Mouse (Mus musculus) monocyte, adult 2 months (primary cell): ENCODE results near the gene Tbce.
A peak's percentile ranks its signal among the peaks of the same experiment; 100 is the strongest.

Experiments
- DNase-seq, 2 experiments: peaks; one replicate each; pipeline ENCODE4 v3.0.0; 2022; ENCODE audit warnings: low spot score in 2 of 2, low read depth in 1 of 2

The Tbce gene

GRCm38 (mm10) chr13:14039292-14039965 lies at the start of gene Tbce:
TSS of gene Tbce (minus strand) at chr13:14039638.
- DNase-seq = peak; percentile 66 to 80

- DNase-seq = no peak
Measured at GRCm38 (mm10) chr13:14088669-14089068, 49.2 kb upstream of the Tbce start.

- DNase-seq = no peak
Measured at GRCm38 (mm10) chr13:14075326-14075725, 35.9 kb upstream of the Tbce start.

- DNase-seq = no peak
Measured at GRCm38 (mm10) chr13:14074371-14074770, 34.9 kb upstream of the Tbce start.

GRCm38 (mm10) chr13:14069291-14069690 lies 29.9 kb upstream of the Tbce start:
- DNase-seq = no peak

DNA sequence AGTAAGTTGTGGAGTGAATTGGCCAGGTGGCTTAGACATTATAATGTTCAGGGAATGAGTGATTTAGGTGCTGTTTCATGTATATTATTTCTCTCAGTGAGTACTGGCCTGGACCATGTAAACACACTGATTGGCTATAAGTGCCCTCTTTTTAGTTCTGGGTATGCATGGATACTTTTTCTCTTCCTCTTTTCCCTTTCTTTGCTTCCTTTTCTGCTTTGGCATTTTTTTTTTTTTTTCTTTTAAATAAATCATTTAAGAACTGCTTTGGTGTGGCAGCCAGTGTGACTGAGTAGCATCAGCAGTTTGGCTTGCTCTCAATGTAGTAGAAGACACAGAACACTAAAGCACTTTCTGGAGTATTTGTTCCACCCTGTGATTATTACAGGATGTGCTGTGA lies 28.6 kb upstream of the Tbce start:
- no peak for DNase-seq

DNA sequence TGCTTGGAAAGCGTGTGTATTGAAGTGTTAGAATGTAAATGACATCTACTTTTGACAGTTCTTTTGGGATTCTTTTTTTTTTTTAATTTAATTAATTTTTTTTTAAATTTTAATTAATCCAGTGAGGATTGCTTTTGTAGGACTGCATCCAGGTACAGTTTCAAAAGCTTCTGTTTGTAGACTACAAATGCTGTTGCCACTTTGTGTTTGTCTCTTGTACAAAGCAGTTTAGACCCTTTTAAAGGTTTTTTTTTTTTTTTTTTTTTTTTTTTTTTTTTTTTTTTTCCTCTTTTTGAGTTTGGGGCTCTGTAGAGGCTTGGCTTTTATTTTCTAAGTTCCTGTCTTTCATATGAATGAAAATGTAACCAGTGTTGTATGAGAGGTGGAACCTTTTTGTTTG lies 26.3 kb upstream of the Tbce start:
- no peak for DNase-seq

DNA sequence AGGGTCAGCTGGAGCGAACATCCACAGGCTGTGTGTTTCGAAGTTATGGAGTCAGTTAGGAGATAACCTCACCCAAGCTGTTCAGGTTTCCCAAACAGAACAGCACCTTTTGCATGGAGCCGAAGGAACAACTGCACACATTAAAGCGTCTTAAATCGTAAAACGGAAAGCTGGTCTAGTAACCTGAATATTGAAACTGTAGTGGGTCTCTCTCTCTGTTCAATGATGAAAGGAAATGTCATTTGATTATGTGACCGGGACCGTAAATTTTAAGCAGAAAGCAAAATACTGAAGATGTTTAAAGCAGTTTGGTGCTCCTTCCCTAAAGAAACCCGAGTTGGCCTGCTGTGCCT lies 25.6 kb upstream of the Tbce start:
- no peak for DNase-seq

DNA sequence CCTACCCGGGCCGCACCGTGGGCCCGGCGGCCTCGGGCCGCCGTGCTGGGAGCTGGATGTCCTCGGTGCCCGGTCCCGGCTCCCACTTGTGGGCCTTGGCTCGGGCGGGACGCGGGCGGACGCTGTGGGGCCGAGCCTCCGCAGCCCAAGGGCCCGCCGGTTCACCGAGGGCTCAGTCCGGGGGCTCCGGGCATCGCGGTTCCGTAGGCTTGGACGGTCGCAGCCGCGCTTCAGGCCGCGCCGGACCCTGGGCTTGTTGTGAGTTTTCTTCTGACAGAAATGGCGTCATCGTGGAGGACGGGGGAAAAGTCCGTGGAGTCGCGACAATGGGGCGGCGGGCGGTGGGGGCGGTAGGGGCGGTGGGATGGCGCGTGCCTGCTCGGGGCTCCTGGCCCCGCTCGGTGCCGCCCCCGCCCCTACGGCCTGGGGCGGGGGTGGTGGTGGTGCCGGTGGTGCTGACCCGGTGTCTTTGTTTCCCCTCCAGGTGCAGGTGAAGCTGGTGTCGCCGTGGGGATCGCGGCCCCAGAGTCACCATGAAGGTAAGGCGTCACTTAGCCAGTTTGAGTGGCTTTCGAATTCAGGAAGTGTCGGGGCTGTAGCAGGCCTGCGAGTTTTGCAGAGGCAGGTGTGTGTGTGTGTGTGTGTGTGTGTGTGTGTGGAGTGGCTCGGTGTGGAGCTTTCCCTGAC lies 25.0 kb upstream of the Tbce start:
- peak in 1 of 2 experiments; percentile 12 for DNase-seq

GRCm38 (mm10) chr13:14063942-14064271 lies 24.5 kb upstream of the Tbce start:
- no peak for DNase-seq

- DNase-seq = peak; percentile 96
Measured at GRCm38 (mm10) chr13:14063013-14063941, 23.8 kb upstream of the Tbce start, which contains the start of the genes Arid4b and Ggps1. TSS of gene Arid4b (plus strand) at chr13:14063232. TSS of gene Ggps1 (minus strand) at chr13:14063488.

GRCm38 (mm10) chr13:14062209-14063012 lies 23.0 kb upstream of the Tbce start:
- DNase-seq = no peak

GRCm38 (mm10) chr13:14059582-14059981 lies 20.1 kb upstream of the Tbce start:
- no peak for DNase-seq

- no peak for DNase-seq
Measured at GRCm38 (mm10) chr13:14056801-14057200, 17.4 kb upstream of the Tbce start.

DNA sequence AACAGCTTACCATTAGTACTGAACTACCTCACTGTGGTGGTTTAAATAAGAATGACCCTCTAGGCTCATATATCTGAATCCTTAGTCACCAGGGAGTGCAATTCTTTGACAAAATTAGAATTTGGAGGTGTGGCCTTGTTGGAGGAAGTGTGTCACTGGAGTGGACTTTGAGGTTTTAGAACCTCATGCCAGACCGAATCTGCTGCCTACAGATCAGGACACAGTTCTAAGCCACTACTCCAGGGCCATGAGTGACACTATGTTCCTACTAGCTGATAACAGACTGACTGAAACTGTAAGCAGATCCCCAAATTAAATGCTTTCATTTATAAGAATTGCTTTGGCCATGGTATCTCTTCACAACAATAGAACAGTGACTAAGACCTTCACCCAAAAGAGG lies 10.4 kb upstream of the Tbce start:
- no peak for DNase-seq

DNA sequence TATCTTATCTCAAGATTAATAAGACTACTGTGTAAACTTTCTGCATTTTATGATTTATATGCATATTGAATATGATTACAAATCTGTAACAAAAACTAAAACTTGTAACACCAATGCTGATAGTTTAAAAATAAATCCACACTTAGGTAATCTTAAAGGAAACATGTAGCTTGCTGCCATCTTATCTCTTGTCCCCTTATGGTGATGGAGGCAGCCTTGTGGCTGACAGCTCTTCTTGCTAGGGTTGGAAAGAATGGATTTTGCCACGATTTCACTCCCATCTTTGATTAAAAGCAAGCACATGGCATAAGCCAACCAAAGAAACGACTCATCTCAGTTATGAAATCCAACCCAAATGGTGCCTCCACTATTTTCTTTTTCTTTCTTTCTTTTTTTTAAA lies 5.1 kb upstream of the Tbce start:
- no peak for DNase-seq

DNA sequence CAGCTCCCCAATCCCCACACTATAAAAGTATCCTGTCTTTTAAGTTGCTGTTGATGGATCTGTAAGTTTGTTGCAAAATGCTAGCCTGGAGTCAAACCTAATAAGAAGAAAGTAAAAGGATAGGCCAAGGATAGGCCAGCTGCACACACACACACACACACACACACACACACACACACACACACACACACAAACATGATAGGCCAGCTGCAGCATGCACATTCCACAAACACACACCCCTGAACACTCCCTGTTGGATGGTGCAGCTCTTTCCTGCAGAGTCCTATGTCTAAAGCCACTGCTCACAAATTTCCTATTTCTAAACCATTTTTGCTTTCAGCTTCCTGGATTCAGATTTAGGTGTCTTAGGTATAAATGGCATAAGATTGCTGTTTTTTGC lies 4.4 kb upstream of the Tbce start:
- DNase-seq = no peak

- DNase-seq = no peak
Measured at GRCm38 (mm10) chr13:14040186-14040585, 748 bp upstream of the Tbce start.

GRCm38 (mm10) chr13:14038911-14039291 lies 537 bp downstream of the Tbce start:
- no peak for DNase-seq

- DNase-seq = no peak
Measured at GRCm38 (mm10) chr13:14035875-14036630, 3.4 kb downstream of the Tbce start.
